In the genomic region with DNA sequence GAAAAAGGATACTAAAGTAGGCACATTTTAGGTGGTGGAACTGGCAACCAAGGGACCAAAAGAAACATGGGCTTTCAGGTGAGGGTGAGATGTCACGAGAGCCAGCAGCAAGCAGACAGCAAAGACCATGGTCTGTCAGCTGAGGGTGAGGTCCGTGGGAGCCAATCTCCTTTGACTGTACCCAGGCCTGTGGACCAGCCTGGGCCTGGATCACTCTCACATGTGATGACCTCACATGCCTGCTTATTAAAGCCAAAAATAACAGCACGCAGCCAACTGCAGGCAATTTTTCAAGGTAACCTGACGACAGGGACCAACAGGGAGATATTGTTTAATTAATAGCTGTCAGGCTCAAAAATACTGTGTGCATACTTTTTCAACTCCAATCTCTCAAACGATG, we compare ENCODE assay signal across 11 mouse cellular contexts. TPM values are rescaled to one million over a fixed set of nuclear protein-coding genes. Genes with fewer than 3 reads are reported as not detected.
A peak's percentile ranks its signal among the peaks of the same experiment; 100 is the strongest.
DNase-seq lines count a peak whose midpoint lies in the region; ATAC-seq lines count a peak whose summit lies in the region.
"Had no signal": no experiment of that assay in that cellular context is flagged by ENCODE, and none has a peak within 500 bp of the region (broad histone marks: within the 10 kb centered on the region; RNA-seq: fewer than 3 reads in every experiment).

No protein-coding gene starts in this region.

- DNase-seq in kidney, adult 9 months: peak; percentile 15
- DNase-seq in kidney, postnatal 14 days: no peak
- peak; percentile 58 to 86 for DNase-seq in adrenal gland, adult (ENCODE audit: inconsistent age in 2 of 2, low spot score in 1 of 2)
- DNase-seq in fibroblast of lung, adult 2 months (ENCODE audit: low read depth): peak; percentile 75
- peak; percentile 16 for DNase-seq in heart, postnatal 25 days (ENCODE audit: low spot score)
- DNase-seq in layer of hippocampus, adult 18-20 months (ENCODE audit: low spot score in 2 of 2): no peak
- DNase-seq: cerebellum, adult 11-12 months; forebrain, postnatal 0 days; layer of hippocampus, adult 9-11 months had no signal

- intact Hi-C loops in heart, postnatal 25 days (cut with DNase I): loop anchor here (2.0 to 5.0 kb wide), 3 partner anchors 313 to 778 kb away; partner anchors contain the start of gene Pter

- ATAC-seq in activated CD4-positive, CD25-positive, alpha-beta regulatory T cell, adult 4 months: no peak
- ATAC-seq: forebrain, postnatal 0 days; inflammation-experienced regulatory T-cells, adult 6 months had no signal

RNA-seq across cellular contexts. Expression of gene Rsu1, which starts 35.5 kb away (rescaled TPM):
- 10 to 100 TPM; 54.1 to 54.7 TPM for total RNA-seq in heart, postnatal 25 days (2021)
- polyA plus RNA-seq in activated CD4-positive, CD25-positive, alpha-beta regulatory T cell, adult 4 months (2017; shearing (Covaris generic)): 10 to 100 TPM; 73.2 to 78.3 TPM
- total RNA-seq in layer of hippocampus, adult 18-20 months (2021): 10 to 100 TPM; 29.1 to 33.6 TPM

Comparison
In these comparisons a context has a peak if more than half of its experiments do, and no peak if none do; other contexts are left out.
1. DNase-seq: peak in kidney, adult 9 months (single experiment), adrenal gland, adult (2 of 2), fibroblast of lung, adult 2 months (single experiment) and heart, postnatal 25 days (single experiment); none in kidney, postnatal 14 days (single experiment) and layer of hippocampus, adult 18-20 months (0 of 2).